Mouse (Mus musculus) lung, adult 2 months (tissue): ENCODE measurements around the gene Unc5b.

Source experiments
- CTCF ChIP-seq: fragments of 200-500 bp; IDR thresholded peaks from 2 replicates; pipeline ENCODE4 v1.5.1; 2011; ENCODE audit warnings: mild to moderate bottlenecking, low read length, control low read depth; ENCODE audit not compliant: insufficient read depth
- POLR2A ChIP-seq: fragments of 200-500 bp; IDR thresholded peaks from 2 replicates; pipeline ENCODE4 v1.6.1; 2011; ENCODE audit warnings: low read depth, mild to moderate bottlenecking, control low read depth, low read length, borderline replicate concordance; ENCODE audit errors: extremely low read depth

GRCm38 (mm10) chr10:60732397-60732861 lies 99.0 kb downstream of the Unc5b start:
- TF ChIP-seq CTCF = no peak
- TF ChIP-seq POLR2A = no peak
